Mouse (Mus musculus) WW6 (cell line): Measurements from ENCODE around the gene Dnaja4.

Experiments
- DNase-seq: peaks from one replicate; pipeline ENCODE4 v3.0.0-alpha.2; 2013; ENCODE audit warnings: low read depth, low spot score

Dnaja4 gene

DNA sequence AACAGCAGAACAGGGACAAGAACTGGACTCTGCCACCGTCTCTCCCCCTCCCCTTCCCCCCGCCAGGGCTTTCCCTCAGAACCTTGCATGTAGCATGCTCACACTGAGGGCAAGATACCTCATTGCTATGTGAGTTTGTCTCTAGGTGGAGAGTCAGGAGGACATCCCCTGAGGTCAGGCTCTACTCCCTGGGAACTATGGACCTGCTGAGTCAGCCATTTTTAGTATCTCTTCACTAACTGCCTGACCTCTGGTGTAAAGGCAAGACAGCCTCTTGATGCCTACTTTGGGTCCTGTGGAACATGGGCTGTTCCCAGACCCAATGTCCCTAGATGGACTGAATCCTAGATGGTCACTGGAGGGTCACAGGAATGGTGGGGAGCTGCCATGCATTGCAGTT is 53.0 kb downstream of the Dnaja4 start:
- DNase-seq = no peak

GRCm38 (mm10) chr9:54752201-54752943 is 53.7 kb downstream of the Dnaja4 start:
- DNase-seq = no peak

DNA sequence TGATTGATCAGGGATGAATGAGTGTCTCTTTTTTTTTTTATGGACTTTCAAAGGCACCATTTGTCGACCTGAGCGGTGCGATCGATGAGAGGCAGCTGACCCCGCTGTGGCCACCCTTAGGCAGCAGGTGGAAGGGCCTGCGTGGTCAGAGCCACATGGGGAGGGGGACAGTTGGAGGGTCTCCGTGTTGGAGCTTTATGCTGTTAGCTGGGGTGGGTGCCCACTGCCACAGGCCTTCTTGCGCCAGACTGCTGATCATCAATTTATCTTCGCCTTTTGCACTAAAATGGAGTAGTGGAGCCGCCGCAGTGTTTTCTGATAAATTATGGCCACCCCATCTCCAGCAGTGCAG is 54.2 kb downstream of the Dnaja4 start:
- DNase-seq = no peak

DNA sequence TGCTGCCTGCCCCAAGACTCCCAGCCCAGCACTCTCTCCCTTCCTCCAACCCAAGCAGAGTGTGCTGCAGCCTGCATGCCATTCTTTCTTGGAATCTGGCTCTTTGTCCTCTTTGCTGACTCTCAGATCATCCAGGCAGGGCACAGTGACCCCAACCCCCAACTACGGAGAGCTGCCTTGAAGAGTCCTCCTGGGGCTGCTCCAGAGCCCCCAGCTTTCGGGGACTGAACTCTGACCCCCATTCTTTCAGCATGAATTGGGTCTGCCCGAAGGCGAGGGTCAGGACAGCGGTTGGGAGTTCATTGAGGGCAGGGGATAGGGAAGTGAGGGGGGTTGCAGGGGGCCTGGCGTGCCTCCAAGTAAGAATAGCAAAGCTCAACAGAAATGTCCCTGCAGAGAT is 60.9 kb downstream of the Dnaja4 start:
- no peak for DNase-seq

- DNase-seq = peak; percentile 11
Observed at GRCm38 (mm10) chr9:54764091-54764490, 65.4 kb downstream of the Dnaja4 start.

DNA sequence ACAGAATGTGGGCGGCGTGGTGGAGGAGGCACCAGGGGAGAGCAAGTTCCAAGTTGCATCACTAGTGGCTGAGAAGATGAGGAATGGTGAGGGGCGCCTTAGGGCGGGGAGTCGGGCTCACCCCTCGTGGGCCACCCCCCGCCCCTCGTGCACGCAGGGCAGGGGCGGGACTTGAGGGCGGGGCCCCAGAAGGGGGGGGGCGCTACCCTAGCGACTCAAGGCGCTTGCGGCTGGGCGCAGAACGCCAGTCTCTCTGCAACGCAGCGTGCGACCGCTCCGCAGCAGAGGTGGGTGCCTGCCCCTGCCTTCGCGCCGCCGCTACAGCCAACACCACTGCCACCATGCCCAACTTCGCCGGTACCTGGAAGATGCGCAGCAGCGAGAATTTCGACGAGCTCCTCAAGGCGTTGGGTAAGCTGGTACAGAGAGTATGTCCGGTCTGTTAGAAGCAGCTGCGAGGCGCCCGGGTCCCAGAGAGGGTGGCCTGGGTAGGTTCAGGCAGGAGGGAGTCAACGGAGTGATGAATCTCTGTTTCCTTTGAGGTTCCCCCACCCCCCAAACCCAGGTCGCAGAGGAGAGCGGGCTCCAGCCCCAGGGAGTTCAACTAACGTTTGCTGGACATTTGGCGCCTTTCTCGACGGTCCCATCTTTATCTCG is 66.0 kb downstream of the Dnaja4 start, which contains the start of gene Crabp1:
TSS of gene Crabp1 (plus strand) at position 188 of the 657 bp plus-strand sequence.
- peak; percentile 29 for DNase-seq

- peak; percentile 34 for DNase-seq
Observed at GRCm38 (mm10) chr9:54765336-54766085, 66.8 kb downstream of the Dnaja4 start.
